Mouse (Mus musculus) adrenal gland, adult 18-20 months (tissue): ENCODE data around the gene Nln. TPM values are rescaled to one million over a fixed set of nuclear protein-coding genes. Genes with fewer than 3 reads are reported as not detected.

ENCODE experiments used
- DNase-seq, 2 experiments: peaks; one replicate each; pipeline ENCODE4 v3.0.0; 2021 to 2022; ENCODE audit warnings: low spot score in 2 of 2
- total RNA-seq, 2 experiments: library from RNA; stranded (reverse); gene quantifications; 1 replicate in 1 of 2; 2 replicates in 1 of 2; pipeline ENCODE4 v1.2.3; 2021

Gene Nln
- total RNA-seq, 2 experiments from 2014 or later = 15.2 to 16.5 TPM

DNA sequence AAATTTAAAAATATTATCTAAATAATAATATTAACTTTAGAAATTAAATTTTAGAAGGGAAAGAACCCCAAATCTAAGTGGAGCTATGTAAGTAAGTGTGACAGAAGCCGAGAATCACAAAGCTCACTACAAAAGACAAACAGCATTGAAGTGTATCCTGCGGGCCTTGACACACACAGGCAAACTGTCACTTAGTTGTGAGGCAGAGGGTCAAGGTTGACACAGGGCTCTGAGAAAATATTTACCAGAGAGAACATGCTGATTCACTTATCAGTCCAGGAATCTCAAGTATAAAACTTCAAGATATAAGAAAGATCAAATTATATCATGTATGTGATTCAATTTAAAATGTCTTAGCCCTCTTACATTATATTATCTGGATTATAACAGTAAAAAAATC is 85.1 kb downstream of the Nln start:
- DNase-seq = no peak

- no peak for DNase-seq
These were observed 86.0 kb downstream of the Nln start for GRCm38 (mm10) chr13:104023356-104023911.

GRCm38 (mm10) chr13:104018466-104019076 is 90.8 kb downstream of the Nln start:
- no peak for DNase-seq

DNA sequence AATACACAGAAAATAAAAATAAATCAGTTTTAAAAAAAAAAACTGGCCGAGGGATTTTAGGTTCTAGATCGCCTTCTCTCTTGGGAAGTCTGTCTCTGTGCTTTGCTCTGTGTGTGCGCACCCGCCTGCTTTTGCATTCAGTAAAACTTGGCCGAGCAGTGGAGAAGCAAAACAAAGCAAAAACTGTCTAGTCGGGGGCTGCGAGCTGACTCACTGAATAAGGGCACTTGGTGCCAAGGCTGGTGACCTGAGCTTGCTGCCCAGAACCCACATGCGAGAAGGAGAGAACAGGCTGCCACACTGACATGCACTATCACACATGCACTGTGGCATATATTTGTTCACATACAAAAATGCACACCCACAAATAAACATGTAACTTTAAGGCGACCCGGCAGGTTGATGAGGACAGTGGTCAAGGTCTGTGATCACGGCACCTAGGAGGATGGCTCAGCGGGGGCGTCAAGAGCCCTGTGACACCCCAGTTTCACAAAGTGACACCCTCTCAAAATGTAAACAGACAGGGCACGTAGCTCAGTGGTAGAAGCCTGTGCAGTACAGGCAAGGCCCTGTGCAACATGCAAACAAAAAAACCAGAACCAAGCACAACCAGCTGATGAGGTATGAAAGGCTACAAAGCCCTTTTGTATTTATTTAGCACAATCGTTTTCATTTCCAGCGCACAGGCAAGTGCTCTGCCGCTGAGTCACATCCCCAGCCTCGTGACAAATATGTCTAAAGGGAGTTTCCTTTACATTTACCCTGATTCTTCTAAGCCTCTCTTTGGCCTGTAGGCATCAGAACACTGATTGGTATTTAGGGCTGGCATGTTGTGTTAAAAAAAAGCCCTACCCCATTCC is 93.9 kb downstream of the Nln start:
- no peak for DNase-seq

DNA sequence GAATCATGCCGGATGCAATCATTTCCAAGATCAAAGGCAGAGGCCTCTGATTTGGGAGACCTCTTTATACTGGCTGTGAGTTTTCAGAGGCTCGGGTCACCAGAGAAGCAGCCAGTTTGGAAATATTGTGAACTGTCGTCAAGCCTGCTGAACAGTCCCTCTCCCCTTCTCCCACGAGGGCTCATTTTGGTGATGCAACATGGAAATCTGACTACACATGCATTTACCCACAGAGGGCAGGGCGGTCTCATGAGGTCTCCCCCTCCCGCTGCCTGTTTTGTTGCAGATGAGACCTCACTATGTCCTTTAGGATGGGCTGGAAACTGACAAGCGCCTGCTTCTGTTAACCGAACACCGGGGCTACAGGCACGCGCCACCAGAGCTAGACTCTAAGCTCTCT is 95.4 kb downstream of the Nln start:
- no peak for DNase-seq

GRCm38 (mm10) chr13:104013380-104013779 is 96.0 kb downstream of the Nln start:
- no peak for DNase-seq

- DNase-seq = no peak
These were observed 97.1 kb downstream of the Nln start for GRCm38 (mm10) chr13:104012214-104012833.

DNA sequence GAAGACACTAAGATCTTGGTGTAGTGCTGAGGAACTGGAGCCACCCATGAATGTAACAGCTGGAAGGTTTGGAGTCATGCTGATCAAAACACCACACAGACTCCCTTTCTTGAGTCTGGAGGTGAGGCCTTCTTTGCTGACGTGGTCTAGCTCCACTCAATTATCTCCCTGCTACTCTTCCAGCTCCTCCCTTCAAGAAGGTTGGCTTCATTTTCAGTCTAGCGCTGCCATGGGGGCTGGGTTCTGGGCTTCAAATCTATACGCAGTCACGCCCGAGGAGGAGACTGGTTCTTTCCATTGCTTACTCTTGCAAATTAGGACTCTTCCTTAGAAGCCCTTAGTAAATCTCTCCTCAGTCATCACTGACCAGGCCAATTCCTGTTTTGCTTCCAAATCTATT is 98.1 kb downstream of the Nln start:
- no peak for DNase-seq

DNA sequence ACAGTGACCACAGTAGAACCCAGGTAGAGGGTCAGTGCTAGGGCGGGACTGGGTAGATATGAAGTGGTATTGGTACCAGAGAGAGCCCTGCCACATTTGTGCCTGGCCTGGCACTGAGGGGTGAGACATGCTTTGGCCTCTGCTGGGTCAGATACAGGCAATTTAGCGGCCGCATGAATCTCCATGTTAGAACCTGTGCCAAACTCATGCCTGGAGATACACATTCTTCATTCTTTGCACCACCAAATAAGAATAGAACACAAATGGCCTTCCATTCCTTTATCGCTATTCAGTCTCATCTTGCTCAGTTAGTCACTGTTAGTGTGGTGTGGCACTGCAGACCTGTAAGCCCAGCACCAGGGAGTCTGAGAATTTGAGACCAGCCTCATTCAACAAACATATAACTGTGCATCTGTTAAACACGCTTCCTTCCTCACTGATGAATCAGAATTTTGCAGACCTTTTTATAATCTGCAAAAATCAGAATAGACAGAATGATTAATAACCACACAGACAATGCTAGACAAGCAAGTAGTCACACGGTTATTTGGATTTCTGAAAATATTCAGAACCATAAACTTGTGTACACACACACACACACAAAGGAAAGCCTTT is 104.1 kb downstream of the Nln start:
- no peak for DNase-seq

- no peak for DNase-seq
These were observed 115.3 kb downstream of the Nln start for GRCm38 (mm10) chr13:103994085-103994455.

DNA sequence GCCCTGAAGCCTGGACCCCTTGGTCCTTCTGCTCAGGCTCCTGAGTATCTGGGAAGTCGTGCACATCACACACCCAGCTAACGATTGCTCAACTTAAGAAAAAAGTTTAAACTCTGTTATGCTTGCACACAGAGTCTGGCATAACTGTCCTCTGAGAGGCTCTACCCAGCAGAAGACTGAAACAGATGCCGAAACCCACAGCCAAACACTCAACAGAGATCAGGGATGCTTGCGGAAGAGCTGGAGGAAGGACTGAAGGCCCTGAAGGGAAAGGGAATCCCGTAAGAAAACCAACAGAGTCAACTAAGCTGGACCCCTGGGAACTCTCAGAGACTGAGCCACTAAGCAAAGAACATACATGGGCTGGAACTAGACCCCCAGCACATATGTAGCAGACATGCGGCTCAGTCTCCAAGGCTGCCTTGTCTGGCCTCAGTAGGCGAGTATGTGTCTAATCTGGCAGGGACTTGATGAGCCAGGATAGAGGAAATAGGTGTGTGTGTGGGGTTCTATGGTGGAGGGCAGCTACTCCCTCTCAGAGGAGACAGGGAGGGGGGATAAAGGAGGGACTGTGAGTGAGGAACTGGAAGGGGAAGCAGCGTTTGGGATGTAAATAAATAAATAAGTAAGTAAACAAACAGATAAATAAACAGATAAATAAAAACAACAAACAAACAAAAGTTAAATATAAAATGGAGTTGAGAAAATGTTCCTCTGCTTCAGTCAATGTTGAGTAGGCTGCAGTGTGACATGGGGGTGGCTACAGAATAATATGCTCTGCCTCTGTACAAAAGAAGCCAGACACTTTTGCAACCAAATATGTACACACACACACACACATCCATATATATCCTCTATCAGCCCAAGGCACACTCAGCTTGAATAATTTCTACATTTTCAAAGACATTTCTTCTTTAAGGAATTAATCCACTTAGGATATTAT is 116.0 kb downstream of the Nln start:
- no peak for DNase-seq

- DNase-seq = no peak
These were observed 122.8 kb downstream of the Nln start for GRCm38 (mm10) chr13:103986660-103987059.

DNA sequence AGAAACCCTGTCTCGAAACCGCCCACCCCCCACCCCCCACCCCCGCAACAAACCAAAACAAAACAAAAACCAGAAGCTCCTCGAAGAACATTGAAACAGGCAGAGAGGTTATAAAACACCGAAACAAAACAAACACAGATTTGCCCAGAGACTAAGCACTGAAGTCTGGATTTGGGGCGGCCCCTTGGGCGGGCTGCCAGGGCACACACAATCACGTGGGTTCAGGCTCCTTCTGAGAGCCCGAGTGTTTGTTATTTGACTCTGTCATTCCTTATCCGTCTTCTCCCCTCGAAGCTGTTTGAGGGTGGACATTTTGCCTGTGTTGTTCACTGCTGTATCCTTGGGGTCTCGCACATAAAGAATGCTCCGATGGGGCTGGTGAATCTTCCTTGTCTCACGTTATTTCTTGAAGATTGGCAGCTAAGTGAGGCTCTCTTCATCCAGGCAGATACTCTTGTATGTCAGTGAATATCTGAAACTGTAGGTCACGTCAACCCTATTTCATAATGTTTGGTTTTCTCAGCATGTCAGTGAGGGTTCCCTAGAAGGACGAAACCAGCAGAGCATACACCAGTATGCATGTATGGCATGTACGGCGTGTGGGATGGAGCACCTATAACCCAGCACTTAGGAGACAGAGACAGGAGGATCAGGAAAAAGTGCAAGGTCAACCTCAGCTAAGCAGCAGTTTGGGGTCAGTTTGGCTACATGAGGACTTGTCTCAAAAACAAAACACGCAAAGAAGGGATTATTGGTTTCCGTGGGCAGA is 123.7 kb downstream of the Nln start:
- DNase-seq = no peak

GRCm38 (mm10) chr13:103982376-103982775 is 127.0 kb downstream of the Nln start:
- DNase-seq = no peak

DNA sequence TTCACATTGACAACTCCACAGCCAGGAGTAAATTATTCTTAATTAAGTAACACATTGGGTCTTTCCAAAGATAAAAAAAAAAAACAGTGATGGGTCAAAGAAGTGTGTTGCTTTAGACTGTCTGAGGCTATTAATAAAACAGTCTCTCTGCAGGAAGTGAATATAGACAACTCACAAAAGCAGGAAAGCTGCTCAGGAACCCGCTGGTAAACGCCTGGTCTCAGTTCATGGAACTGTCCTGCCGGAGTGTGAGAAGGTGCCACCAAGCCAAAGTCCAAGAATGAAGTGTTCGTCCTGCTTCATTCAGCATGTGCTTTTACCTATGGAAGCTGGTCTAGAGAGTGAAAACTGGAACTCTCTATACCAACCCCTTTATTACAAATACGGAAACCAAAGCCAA is 129.0 kb downstream of the Nln start:
- DNase-seq = no peak

DNA sequence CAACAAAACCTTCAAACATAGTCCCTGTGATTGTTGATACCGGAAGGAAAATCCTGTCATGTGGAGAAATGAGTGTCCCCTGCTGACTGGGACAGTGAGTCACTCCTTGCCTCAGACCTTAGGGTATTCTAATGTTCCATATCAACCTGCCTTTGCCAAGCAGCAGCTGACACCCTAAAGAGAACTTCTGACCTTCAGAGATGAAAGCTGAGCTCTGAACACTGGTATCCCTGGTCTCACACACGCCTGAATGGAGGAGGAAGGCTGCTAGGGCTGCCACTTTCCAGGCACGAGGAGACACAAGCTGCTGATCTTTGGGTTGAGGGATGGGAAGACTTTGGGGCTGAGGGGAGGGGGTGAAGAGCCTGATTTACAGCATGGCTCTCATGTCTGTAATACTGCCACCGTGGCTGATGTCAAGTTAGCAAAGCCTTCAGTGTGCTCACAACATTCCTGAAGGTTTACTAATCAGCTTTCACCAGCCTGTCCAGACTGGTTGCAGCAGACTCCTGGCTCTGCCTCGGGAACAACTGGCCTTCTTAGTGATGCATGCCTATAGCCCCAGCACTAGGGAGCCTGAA is 131.0 kb downstream of the Nln start:
- DNase-seq = peak in 1 of 2 experiments; percentile 56

DNA sequence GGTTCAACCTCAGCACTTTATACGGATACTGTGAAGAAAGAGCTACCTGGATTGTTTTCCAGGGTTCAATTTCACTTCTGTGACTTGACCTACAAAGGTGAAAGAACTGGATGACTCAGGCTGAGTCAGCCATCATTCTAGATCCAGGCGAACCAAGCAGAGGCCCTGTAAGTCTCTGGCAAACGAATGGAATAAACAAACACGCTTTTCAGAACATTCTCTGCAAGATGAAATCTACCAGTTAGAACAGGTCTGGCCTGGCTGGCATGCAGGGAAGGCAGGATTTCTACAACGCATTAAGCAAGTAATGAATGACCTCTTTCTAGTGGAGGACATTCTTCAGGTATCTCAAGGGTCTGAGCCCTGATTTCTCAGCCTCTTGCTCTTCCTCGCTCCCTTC is 131.6 kb downstream of the Nln start:
- DNase-seq = peak in 1 of 2 experiments; percentile 21

DNA sequence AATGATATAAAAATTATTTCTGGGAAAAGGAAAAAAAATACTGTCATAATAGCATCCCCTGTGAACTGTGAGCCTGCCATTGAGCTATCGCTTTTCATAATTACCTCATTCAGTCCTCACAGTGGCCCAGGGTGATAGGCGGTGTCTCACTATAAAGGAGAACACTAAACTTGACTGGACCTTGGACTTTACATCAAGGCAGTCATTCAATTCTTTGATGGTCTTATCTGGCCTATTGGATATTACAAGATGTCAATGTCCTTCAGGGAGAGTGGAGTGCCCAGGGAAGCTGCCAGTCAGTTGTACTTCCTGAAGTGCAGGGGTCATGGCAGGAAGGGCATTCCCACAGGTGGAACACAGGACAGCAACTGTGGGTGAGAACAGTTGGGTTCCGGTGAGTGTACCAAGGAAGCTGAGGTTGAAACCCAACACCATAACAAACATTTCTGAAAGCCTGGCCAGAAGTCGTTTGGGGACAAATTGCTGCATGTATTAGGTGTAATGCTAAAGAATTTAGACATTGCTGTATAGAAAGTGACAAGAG is 133.2 kb downstream of the Nln start:
- no peak for DNase-seq

- no peak for DNase-seq
These were observed 134.3 kb downstream of the Nln start for GRCm38 (mm10) chr13:103975101-103975500.
